In the genomic region with DNA sequence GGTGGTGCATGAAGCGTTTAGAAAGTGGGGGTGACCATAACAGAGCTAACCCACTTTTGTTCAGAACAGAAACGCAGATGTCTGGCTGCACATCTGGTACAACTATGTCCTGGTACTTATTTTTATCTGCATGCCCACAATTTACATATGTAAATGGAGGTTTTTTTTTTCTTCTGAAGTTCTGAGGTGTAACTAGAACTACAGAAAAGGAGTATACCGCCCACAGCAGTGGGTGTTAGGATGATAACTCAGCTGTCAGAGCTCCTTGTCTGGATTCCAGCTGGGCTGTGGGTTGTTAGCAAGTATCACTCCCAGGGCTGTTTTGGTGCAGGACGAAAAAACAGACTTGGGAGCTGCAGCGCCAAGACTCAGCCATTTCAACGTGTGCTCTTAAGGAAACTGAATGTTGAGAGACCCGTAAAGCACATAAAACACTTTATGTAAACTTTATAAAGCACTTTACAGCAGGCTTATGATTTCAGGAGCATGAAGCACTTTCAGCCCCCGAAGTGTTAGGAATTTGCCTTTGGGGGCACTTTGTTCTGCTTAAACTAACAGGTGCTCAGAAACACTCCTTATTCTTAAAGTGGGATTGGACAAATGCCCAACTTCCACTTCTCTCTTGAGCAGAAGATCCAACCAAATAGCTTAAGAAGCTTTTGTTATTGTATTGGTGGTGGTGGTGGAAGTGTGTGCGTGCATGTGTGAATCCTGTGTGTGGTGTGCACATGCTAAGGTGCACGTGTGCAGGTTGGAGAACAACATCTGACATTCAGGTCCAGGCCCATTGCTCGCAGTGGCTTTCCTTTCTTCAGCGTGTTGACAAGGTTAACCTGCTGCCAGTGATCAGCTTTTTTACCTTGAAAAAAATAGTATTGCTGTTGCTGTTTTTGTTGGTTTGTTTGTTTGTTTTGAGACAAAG, we compare ENCODE assay signal across 11 mouse cellular contexts. TPM values are rescaled to one million over a fixed set of nuclear protein-coding genes. Genes with fewer than 3 reads are reported as not detected.
DNase-seq lines count a peak whose midpoint lies in the region; ATAC-seq lines count a peak whose summit lies in the region.
"Had no signal": no experiment of that assay in that cellular context is flagged by ENCODE, and none has a peak within 500 bp of the region (broad histone marks: within the 10 kb centered on the region; RNA-seq: fewer than 3 reads in every experiment).

No protein-coding gene starts in this region.

- no peaks in the 10 kb centered on the region for H3K36me3 ChIP-seq in forebrain, embryonic 15.5 days
- H3K36me3 ChIP-seq in kidney, embryonic 14.5 days (ENCODE audit: control insufficient read depth, insufficient read depth, low read length), result no peaks in the 10 kb centered on the region
- H3K36me3 ChIP-seq: midbrain, embryonic 12.5 days had no signal

- no peak overlapping the region for H3K4me3 ChIP-seq in forebrain, embryonic 15.5 days
- no peak overlapping the region for H3K4me3 ChIP-seq in kidney, embryonic 14.5 days (ENCODE audit: low read length)
- H3K4me3 ChIP-seq: midbrain, embryonic 12.5 days had no signal

- peaks cover 20% of the 10 kb centered on the region for H3K4me1 ChIP-seq in forebrain, embryonic 15.5 days
- H3K4me1 ChIP-seq in kidney, embryonic 14.5 days (ENCODE audit: control insufficient read depth, insufficient read depth, low read length), result peaks cover 34% of the 10 kb centered on the region

- 78% methylated on average over 12 of the region's 12 CpGs for WGBS in forebrain, embryonic 15.5 days
- WGBS in kidney, embryonic 14.5 days, result 44% methylated on average over 12 of the region's 12 CpGs

- no peak overlapping the region for H3K4me2 ChIP-seq in forebrain, embryonic 15.5 days (replicated peaks)
- H3K4me2 ChIP-seq in kidney, embryonic 14.5 days (replicated peaks; ENCODE audit: low read depth, low read length), result no peak overlapping the region
- H3K4me2 ChIP-seq: midbrain, embryonic 12.5 days had no signal

- ATAC-seq in inflammation-experienced regulatory T-cells, adult 6 months, result peak; percentile 33
- ATAC-seq in megakaryocyte-erythroid progenitor cell, adult 5-6 weeks (replicated peaks; ENCODE audit: low FRiP score, low TSS enrichment, poor library complexity, severe bottlenecking), result peak; percentile 69
- ATAC-seq in forebrain, embryonic 15.5 days (replicated peaks), result no peak
- ATAC-seq in kidney, embryonic 14.5 days (ENCODE audit: low FRiP score, low TSS enrichment), result no peak

- no peaks in the 10 kb centered on the region for H3K9me3 ChIP-seq in forebrain, embryonic 15.5 days
- no peaks in the 10 kb centered on the region for H3K9me3 ChIP-seq in kidney, embryonic 14.5 days (ENCODE audit: control insufficient read depth, low read length)
- H3K9me3 ChIP-seq: midbrain, embryonic 12.5 days had no signal

- H3K27ac ChIP-seq in forebrain, embryonic 15.5 days (replicated peaks), result no peak overlapping the region
- no peak overlapping the region for H3K27ac ChIP-seq in kidney, embryonic 14.5 days (ENCODE audit: low read depth, low read length)
- H3K27ac ChIP-seq: midbrain, embryonic 12.5 days had no signal

- H3K27me3 ChIP-seq in forebrain, embryonic 15.5 days, result no peaks in the 10 kb centered on the region
- H3K27me3 ChIP-seq in kidney, embryonic 14.5 days (ENCODE audit: control insufficient read depth, insufficient read depth, low read length), result no peaks in the 10 kb centered on the region
- H3K27me3 ChIP-seq: midbrain, embryonic 12.5 days had no signal

- peak; percentile 24 to 30 for DNase-seq in spleen, adult 18-20 months
- no peak for DNase-seq in spleen, adult 12 weeks (ENCODE audit: low spot score)
- DNase-seq in urinary bladder, adult 2 months (ENCODE audit: low spot score), result no peak
- DNase-seq: cerebellum, postnatal 14 days; gastrocnemius, postnatal 36 days; kidney, adult 8-10 months had no signal

- H3K9ac ChIP-seq in forebrain, embryonic 15.5 days (replicated peaks), result no peak overlapping the region
- H3K9ac ChIP-seq in kidney, embryonic 14.5 days (ENCODE audit: low read depth, low read length), result no peak overlapping the region
- H3K9ac ChIP-seq: midbrain, embryonic 12.5 days had no signal

RNA-seq across cellular contexts. Expression of a gene that starts 28.5 kb away (rescaled TPM):
- polyA plus RNA-seq in inflammation-experienced regulatory T-cells, adult 6 months (2017; shearing (Covaris generic)), result 10 to 100 TPM in 1 of 3 experiments, 1 to 10 TPM in 2; 8.9 to 10.1 (median 9.7) TPM
- 34.0 and 42.3 TPM in 2 replicates for total RNA-seq in megakaryocyte-erythroid progenitor cell, adult 5-6 weeks (2014; fragmentation: Nextera tagmentation)
- total RNA-seq in megakaryocyte-erythroid progenitor cell, adult 5-6 weeks (2017), result 23.5 and 23.7 TPM in 2 replicates
- 41.7 and 44.6 TPM in 2 replicates for polyA plus RNA-seq in urinary bladder, adult 2 months (2012; rRNA removed)
- 22.5 and 23.1 TPM in 2 replicates for polyA plus RNA-seq in forebrain, embryonic 15.5 days (2015; fragmentation: Nextera tagmentation; extraction: Ambion mirVana)
- 7.4 and 18.0 TPM in 2 replicates for polyA plus RNA-seq in kidney, embryonic 14.5 days (2014; fragmentation: Nextera tagmentation; extraction: Ambion mirVana)

Comparison
In these comparisons a context has a peak if more than half of its experiments do, and no peak if none do; other contexts are left out.
1. DNase-seq: peak in spleen, adult 18-20 months (2 of 2); none in spleen, adult 12 weeks (single experiment) and urinary bladder, adult 2 months (single experiment).
2. ATAC-seq: peak in inflammation-experienced regulatory T-cells, adult 6 months (single experiment) and megakaryocyte-erythroid progenitor cell, adult 5-6 weeks (single experiment); none in forebrain, embryonic 15.5 days (single experiment) and kidney, embryonic 14.5 days (single experiment).